Mouse (Mus musculus): ENCODE measurements around the gene Gm42906. TPM values are rescaled to one million over a fixed set of nuclear protein-coding genes. Genes with fewer than 3 reads are reported as not detected.
A peak's percentile ranks its signal among the peaks of the same experiment; 100 is the strongest.

Gene Gm42906
- polyA plus RNA-seq, 1 experiment from 2014 or later = not detected

DNA sequence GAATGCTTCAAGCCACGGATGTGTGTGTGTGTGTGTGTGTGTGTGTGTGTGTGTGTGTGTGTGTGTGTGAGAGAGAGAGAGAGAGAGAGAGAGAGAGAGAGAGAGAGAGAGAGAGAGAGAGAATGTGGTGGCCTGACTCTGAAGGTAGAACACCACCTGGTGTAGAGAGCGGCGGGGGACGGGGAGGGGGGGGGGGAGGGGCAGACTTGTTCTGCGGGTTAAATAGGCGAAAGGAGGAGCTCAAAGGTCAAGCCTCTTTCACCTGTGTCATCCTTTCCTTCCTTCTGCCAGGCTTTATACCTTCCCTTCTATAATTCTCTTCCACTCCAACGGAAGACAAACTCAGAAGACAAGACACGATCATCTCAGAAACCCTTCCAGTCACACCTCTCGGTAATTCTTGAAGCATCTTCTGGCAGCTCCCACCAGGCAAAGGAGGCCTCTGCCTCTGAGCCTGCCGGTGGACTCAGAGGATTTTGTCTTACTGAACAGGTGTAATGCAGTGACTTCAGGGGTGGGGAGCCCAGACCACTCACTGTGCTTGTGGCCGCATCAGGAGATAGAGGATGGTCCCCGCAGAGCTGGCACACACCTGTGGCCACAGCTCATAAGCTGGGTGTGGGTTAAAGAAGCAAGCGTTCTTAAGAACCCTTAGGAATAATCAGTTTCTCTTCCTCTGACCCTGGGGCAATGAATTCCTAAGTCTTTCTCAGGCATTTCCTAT is 195.2 kb downstream of the Gm42906 start:
- H3K4me2 ChIP-seq (ENCODE audit: low read depth, low read length) = peak overlapping the region; percentile 94
- peak overlapping the region; percentile 69 for H3K4me3 ChIP-seq (ENCODE audit: low read length)
- H3K27ac ChIP-seq (ENCODE audit: low read length) = no peak overlapping the region
- H3K36me3 ChIP-seq (ENCODE audit: control insufficient read depth, insufficient read depth, low read length) = no peaks in the 10 kb centered on the region
- ATAC-seq = peak; percentile 67
- peak overlapping the region; percentile 84 for H3K9ac ChIP-seq (ENCODE audit: low read depth, low read length)
- no peaks in the 10 kb centered on the region for H3K9me3 ChIP-seq (ENCODE audit: control insufficient read depth, low read length)
- H3K27me3 ChIP-seq (replicated peaks; ENCODE audit: control insufficient read depth, insufficient read depth, low read length) = no peaks in the 10 kb centered on the region
- H3K4me1 ChIP-seq (ENCODE audit: control insufficient read depth, insufficient read depth, low read length) = peaks cover 7% of the 10 kb centered on the region; the same call in 1 of the 2 replicates
- WGBS = 28% methylated on average over 12 of the region's 13 CpGs

DNA sequence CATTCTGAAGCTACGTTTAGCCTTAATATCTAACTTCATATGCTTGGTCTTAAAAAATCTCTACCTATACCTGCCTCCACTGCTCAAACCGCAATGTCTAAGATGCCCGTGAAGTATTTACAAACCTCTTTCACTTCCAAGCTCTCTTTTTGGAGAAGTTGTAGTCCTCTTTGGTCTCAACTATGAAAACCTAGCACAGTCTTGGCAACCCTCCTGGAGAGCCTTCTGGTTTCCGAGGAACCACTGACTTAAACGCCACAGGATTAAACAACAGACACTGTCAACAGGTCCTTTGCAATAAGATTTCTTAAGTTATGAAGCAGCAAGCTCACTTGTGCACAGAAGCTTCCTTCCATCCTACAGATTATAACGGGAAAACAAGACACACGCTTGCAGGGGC is 196.1 kb downstream of the Gm42906 start:
- H3K4me3 ChIP-seq (ENCODE audit: low read length) = no peak overlapping the region
- no peaks in the 10 kb centered on the region for H3K9me3 ChIP-seq (ENCODE audit: control insufficient read depth, low read length)
- H3K36me3 ChIP-seq (ENCODE audit: control insufficient read depth, insufficient read depth, low read length) = no peaks in the 10 kb centered on the region
- no peak overlapping the region for H3K4me2 ChIP-seq (ENCODE audit: low read depth, low read length)
- H3K4me1 ChIP-seq (ENCODE audit: control insufficient read depth, insufficient read depth, low read length) = peaks cover 7% of the 10 kb centered on the region; the same call in 1 of the 2 replicates
- no peak overlapping the region for H3K9ac ChIP-seq (ENCODE audit: low read depth, low read length)
- H3K27ac ChIP-seq (ENCODE audit: low read length) = no peak overlapping the region
- WGBS = 86% methylated on average over 7 of the region's 7 CpGs
- ATAC-seq = no peak
- H3K27me3 ChIP-seq (replicated peaks; ENCODE audit: control insufficient read depth, insufficient read depth, low read length) = no peaks in the 10 kb centered on the region

DNA sequence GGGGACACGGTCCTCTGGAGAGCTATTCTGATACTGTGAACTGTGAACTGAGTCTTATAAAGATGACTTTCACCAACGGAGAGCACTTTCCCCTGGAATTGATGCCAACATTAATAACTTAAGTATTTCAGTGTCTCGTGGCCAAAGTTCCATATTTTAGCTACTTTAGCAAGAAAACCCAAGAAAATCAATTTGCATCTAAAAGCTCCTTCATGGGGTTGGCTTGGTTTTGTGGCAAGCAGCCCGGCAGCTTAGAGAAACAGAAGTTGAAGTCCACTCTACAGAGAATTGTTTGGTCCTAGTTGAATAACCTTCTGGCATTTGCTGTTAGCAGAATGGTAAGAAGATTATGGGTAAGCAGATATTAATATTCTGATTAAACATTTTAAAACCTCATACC is 196.6 kb downstream of the Gm42906 start:
- ATAC-seq = no peak
- no peak overlapping the region for H3K9ac ChIP-seq (ENCODE audit: low read depth, low read length)
- H3K27me3 ChIP-seq (replicated peaks; ENCODE audit: control insufficient read depth, insufficient read depth, low read length) = no peaks in the 10 kb centered on the region
- no peak overlapping the region for H3K4me2 ChIP-seq (ENCODE audit: low read depth, low read length)
- H3K4me3 ChIP-seq (ENCODE audit: low read length) = no peak overlapping the region
- peaks cover 7% of the 10 kb centered on the region; the same call in 1 of the 2 replicates for H3K4me1 ChIP-seq (ENCODE audit: control insufficient read depth, insufficient read depth, low read length)
- WGBS = 69% methylated on average over 4 of the region's 4 CpGs
- no peaks in the 10 kb centered on the region for H3K36me3 ChIP-seq (ENCODE audit: control insufficient read depth, insufficient read depth, low read length)
- no peak overlapping the region for H3K27ac ChIP-seq (ENCODE audit: low read length)
- no peaks in the 10 kb centered on the region for H3K9me3 ChIP-seq (ENCODE audit: control insufficient read depth, low read length)

- H3K27me3 ChIP-seq (replicated peaks; ENCODE audit: control insufficient read depth, insufficient read depth, low read length) = no peaks in the 10 kb centered on the region
- H3K4me1 ChIP-seq (ENCODE audit: control insufficient read depth, insufficient read depth, low read length) = peaks cover 7% of the 10 kb centered on the region; the same call in 1 of the 2 replicates
- H3K27ac ChIP-seq (ENCODE audit: low read length) = no peak overlapping the region
- no peaks in the 10 kb centered on the region for H3K9me3 ChIP-seq (ENCODE audit: control insufficient read depth, low read length)
- no peak overlapping the region for H3K9ac ChIP-seq (ENCODE audit: low read depth, low read length)
- H3K4me3 ChIP-seq (ENCODE audit: low read length) = no peak overlapping the region
- ATAC-seq = no peak
- 90% methylated on average over 4 of the region's 4 CpGs for WGBS
- no peaks in the 10 kb centered on the region for H3K36me3 ChIP-seq (ENCODE audit: control insufficient read depth, insufficient read depth, low read length)
- H3K4me2 ChIP-seq (ENCODE audit: low read depth, low read length) = no peak overlapping the region
Observed at GRCm38 (mm10) chr5:151230427-151230826, 197.5 kb downstream of the Gm42906 start.

DNA sequence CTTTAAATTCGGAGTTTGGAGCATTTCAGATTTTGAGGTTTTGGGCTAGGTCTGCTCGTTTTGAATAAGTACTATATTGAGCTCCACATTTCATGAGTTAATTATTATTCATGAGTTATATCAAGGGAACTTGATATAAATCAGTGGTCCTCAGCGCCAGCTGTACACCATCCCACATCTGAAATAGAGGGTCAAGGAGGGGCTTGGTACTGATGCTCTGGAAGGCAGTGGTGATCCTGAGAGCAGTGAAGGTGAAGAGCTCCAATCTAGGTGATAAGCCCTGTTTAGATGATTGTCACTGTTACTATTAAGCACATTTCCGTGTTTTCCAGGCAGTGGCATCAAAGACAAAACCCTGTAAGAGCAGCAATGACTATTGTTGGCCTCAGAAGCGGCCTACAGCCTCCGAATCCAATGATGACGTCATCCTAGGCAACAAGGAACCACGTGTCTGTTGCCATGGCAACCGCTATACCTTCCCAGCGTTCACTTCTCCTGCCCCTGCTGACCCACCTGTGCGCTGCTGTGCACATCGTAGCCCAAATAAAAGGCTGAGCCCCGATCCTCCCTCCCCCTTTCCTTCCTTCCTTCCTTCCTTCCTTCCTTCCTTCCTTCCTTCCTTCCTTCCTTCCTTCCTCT is 199.5 kb downstream of the Gm42906 start:
- WGBS = 77% methylated on average over 13 of the region's 13 CpGs
- no peak overlapping the region for H3K27ac ChIP-seq (ENCODE audit: low read length)

GRCm38 (mm10) chr5:151223696-151224366 is 204.1 kb downstream of the Gm42906 start:
- H3K9me3 ChIP-seq (ENCODE audit: control insufficient read depth, low read length) = no peaks in the 10 kb centered on the region
- H3K27me3 ChIP-seq (replicated peaks; ENCODE audit: control insufficient read depth, insufficient read depth, low read length) = no peaks in the 10 kb centered on the region
- no peak overlapping the region for H3K9ac ChIP-seq (ENCODE audit: low read depth, low read length)
- ATAC-seq = no peak
- no peaks in the 10 kb centered on the region for H3K4me1 ChIP-seq (ENCODE audit: control insufficient read depth, insufficient read depth, low read length)
- WGBS = 64% methylated on average over 4 of the region's 4 CpGs
- no peak overlapping the region for H3K4me2 ChIP-seq (ENCODE audit: low read depth, low read length)
- no peak overlapping the region for H3K4me3 ChIP-seq (ENCODE audit: low read length)
- H3K36me3 ChIP-seq (ENCODE audit: control insufficient read depth, insufficient read depth, low read length) = no peaks in the 10 kb centered on the region
- H3K27ac ChIP-seq (ENCODE audit: low read length) = no peak overlapping the region

More for the DNA sequence above, 199.5 kb downstream of the Gm42906 start:
- no peak for ATAC-seq
- Histone ChIP-seq H3K9me3 (ENCODE audit: control insufficient read depth, low read length) (no peaks in the 10 kb centered on the region), H3K4me1 (ENCODE audit: control insufficient read depth, insufficient read depth, low read length) (peaks cover 5% of the 10 kb centered on the region; the same call in 1 of the 2 replicates), H3K4me3 (ENCODE audit: low read length) (no peak overlapping the region), H3K4me2 (ENCODE audit: low read depth, low read length) (no peak overlapping the region), H3K36me3 (ENCODE audit: control insufficient read depth, insufficient read depth, low read length) (no peaks in the 10 kb centered on the region), H3K27me3 (replicated peaks; ENCODE audit: control insufficient read depth, insufficient read depth, low read length) (no peaks in the 10 kb centered on the region), H3K9ac (ENCODE audit: low read depth, low read length) (no peak overlapping the region)

GRCm38 (mm10) chr5:151222791-151223190 is 205.2 kb downstream of the Gm42906 start:
- H3K36me3 ChIP-seq (ENCODE audit: control insufficient read depth, insufficient read depth, low read length) = no peaks in the 10 kb centered on the region
- 90% methylated on average over 1 of the region's 1 CpGs for WGBS
- no peak for ATAC-seq
- H3K27ac ChIP-seq (ENCODE audit: low read length) = no peak overlapping the region
- H3K9ac ChIP-seq (ENCODE audit: low read depth, low read length) = no peak overlapping the region
- H3K4me2 ChIP-seq (ENCODE audit: low read depth, low read length) = no peak overlapping the region
- H3K4me3 ChIP-seq (ENCODE audit: low read length) = no peak overlapping the region
- H3K27me3 ChIP-seq (replicated peaks; ENCODE audit: control insufficient read depth, insufficient read depth, low read length) = no peaks in the 10 kb centered on the region
- no peaks in the 10 kb centered on the region for H3K4me1 ChIP-seq (ENCODE audit: control insufficient read depth, insufficient read depth, low read length)
- no peaks in the 10 kb centered on the region for H3K9me3 ChIP-seq (ENCODE audit: control insufficient read depth, low read length)

DNA sequence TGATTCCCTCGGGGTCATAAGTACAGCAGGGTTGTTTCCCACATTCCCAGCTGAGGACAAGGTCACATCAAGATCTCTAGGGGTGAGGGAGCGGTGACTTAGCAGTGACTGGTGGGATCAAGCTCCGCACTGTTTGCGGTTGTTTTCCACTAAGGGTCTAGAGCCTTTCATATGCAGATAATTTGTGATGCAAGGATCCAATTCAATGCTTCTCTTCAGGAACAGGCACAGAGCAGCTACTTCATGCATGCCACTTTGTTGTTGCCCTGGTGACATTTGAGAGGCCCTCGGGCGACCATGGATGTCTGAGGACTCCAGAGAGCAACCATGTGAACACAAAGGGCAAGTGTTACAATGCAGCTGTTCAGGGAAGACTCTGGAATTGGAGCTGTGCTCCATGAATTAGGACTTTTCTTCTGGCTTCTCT is 209.3 kb downstream of the Gm42906 start:
- H3K4me3 ChIP-seq (ENCODE audit: low read length) = no peak overlapping the region
- 69% methylated on average over 6 of the region's 6 CpGs for WGBS
- 0 out of 2 replicates have a peak, but pooled peaks have one; percentile 31 for ATAC-seq
- H3K9me3 ChIP-seq (ENCODE audit: control insufficient read depth, low read length) = no peaks in the 10 kb centered on the region
- H3K9ac ChIP-seq (ENCODE audit: low read depth, low read length) = no peak overlapping the region
- H3K36me3 ChIP-seq (ENCODE audit: control insufficient read depth, insufficient read depth, low read length) = no peaks in the 10 kb centered on the region
- H3K4me1 ChIP-seq (ENCODE audit: control insufficient read depth, insufficient read depth, low read length) = no peaks in the 10 kb centered on the region
- no peaks in the 10 kb centered on the region for H3K27me3 ChIP-seq (replicated peaks; ENCODE audit: control insufficient read depth, insufficient read depth, low read length)
- H3K4me2 ChIP-seq (ENCODE audit: low read depth, low read length) = no peak overlapping the region
- H3K27ac ChIP-seq (ENCODE audit: low read length) = no peak overlapping the region

DNA sequence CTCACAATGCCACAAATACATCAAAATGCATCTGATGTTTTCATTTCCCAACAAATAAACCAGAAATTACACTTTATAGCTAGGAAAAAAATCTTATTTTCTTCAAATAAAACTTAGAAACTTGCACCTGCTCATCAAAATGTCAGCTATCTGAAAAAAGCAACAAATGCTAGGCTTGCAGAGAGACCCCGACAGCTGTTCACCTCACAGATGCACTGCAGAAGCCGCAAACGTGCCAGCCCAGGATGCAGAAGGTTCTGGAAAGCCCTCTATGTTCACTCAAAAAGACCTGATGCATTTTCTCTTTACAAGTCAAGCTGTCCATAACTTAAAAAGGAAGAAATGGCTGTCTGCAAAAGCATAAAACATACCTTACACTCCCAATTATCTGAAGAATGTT is 214.9 kb downstream of the Gm42906 start:
- WGBS = 83% methylated on average over 3 of the region's 3 CpGs
- Histone ChIP-seq H3K4me2 (ENCODE audit: low read depth, low read length) (no peak overlapping the region), H3K27ac (ENCODE audit: low read length) (no peak overlapping the region), H3K9me3 (ENCODE audit: control insufficient read depth, low read length) (no peaks in the 10 kb centered on the region), H3K9ac (ENCODE audit: low read depth, low read length) (no peak overlapping the region), H3K4me1 (ENCODE audit: control insufficient read depth, insufficient read depth, low read length) (no peaks in the 10 kb centered on the region), H3K36me3 (ENCODE audit: control insufficient read depth, insufficient read depth, low read length) (no peaks in the 10 kb centered on the region), H3K4me3 (ENCODE audit: low read length) (no peak overlapping the region), H3K27me3 (replicated peaks; ENCODE audit: control insufficient read depth, insufficient read depth, low read length) (no peaks in the 10 kb centered on the region)
- no peak for ATAC-seq

Measured in intestine, embryonic 16.5 days (tissue).